Mouse (Mus musculus): Measurements from ENCODE around the gene Znrf3. TPM values are rescaled to one million over a fixed set of nuclear protein-coding genes. Genes with fewer than 3 reads are reported as not detected.

Znrf3 gene
- polyA plus RNA-seq (2012; rRNA removed; ENCODE audit: low replicate concordance): 3.6 and 14.0 TPM in 2 replicates

DNA sequence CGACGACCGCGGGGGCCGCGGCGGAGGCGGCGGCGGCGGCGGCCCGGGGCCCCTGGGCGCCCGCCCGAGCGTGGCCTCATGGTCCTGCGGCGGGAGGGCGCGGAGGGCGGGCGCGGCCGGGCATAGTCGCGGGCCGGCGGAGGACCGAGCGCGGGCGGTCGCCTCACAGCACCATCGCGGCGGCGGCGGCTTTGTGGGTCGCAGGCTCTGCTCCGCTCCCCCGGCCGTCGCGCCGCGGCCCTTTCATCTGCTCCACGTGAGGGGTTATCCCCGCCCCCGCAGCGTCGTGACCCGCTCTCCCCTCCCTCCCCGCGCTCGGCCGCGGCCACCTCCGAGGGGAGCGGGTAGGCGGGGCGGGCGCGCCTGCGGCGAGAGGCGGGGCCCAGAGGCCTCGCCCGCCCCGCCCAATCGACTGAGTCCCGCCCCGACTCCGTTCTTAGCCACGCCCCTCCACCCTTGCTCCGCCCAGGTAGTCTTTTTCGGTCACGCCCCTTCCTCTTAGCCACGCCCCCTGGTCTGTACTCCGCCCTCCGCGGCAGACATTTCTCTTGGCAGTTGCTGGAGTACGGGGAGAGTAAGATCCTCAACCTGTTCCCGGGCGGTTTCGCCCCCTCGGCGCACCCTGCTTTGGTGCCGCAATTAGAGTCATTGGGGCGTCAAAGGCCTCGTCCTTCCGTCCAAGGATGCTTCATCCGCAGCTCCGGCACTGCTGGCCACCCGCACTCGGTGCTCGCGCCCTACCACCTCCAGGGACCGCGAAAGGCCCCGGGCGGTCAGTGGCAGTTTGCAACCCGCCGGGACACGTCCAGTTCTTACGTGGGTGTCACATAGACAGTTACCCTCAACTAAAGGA, at the start of gene Znrf3:
Gene Znrf3, minus strand, starts transcription at position 249 of the 853 bp plus-strand sequence.

DNA sequence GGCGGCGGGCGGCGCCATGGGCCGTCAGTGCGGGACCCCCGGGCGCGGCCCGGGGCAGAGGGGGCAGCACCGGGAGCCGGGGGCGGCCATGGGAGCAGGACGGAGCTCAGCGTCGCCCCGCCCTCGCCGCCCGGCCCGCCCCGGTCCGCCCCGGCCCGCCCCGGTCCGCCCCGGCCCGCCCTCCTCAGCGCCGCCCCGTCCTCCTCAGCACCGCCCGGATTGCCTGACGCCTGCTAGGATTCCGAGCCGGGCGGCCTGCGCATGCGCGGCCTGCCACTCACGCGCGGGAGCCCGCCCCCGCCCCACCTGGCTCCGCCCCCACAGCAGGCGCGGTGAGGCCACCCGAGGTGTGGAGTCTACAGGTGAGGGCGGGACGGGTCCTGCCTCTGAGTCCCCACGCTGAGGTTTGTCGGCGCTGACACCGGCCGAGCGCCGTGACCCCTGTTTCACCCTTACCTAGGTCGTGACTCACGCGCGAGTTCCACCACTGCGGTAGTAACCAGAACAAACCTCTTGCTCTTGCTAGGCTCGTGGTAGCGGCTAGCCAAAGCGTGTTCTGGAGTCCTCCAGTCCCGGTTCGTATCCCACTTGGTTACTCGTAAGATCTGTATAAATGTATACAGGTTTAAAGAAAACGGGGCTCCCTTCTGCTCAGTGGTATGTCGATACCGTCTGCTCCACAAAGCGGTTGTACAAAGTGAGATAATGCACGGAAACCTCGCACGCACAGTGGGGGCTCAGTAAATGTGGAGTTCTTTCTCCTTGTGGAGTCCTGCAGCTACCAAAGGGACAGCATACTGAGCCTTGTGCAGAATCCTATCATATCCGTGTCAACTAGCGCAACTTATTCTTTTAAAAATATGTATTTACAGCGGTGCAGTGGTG, 182.9 kb downstream of the Znrf3 start, which contains the start of gene Kremen1:
Gene Kremen1, minus strand, starts transcription at position 51 of the 885 bp plus-strand sequence.

Other genes with a start within 250 kb of the Znrf3 start
- 22.2 and 34.9 TPM in 2 replicates for gene Kremen1, start 183.3 kb downstream of the Znrf3 start, polyA plus RNA-seq (2012; rRNA removed; ENCODE audit: low replicate concordance)
- gene Xbp1, start 75.8 kb upstream of the Znrf3 start, polyA plus RNA-seq (2012; rRNA removed; ENCODE audit: low replicate concordance): 123 and 215 TPM in 2 replicates
- 6.2 and 12.3 TPM in 2 replicates for gene Ccdc117, start 97.3 kb upstream of the Znrf3 start, polyA plus RNA-seq (2012; rRNA removed; ENCODE audit: low replicate concordance)
- gene Ankrd36, start 124.8 kb upstream of the Znrf3 start, polyA plus RNA-seq (2012; rRNA removed; ENCODE audit: low replicate concordance): not detected in 2 replicates

All from subcutaneous adipose tissue, adult 2 months (tissue).